Mouse (Mus musculus): ENCODE measurements around the gene Traip. TPM values are rescaled to one million over a fixed set of nuclear protein-coding genes. Genes with fewer than 3 reads are reported as not detected.

Gene Traip
- total RNA-seq (2021) (1 to 10 TPM; 2.1 to 2.5 TPM), polyA plus RNA-seq (2012; rRNA removed) (0.61 and 0.72 TPM in 2 replicates)
- long read RNA-seq: 0 reads

DNA sequence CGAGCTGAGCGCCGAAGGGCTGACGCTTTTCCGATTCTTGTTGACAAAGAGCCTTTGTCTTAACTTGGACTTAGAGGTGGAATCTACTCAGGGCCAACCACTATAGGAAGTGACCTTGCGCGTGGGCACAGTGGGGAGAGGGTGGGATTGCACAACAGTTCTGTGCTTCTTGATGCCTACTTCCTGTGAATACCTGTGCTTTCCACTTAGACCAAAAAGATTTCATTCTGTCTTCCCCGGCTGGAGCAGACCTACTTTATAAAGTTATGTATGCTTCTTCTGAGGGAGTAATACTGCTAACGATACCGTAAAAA, at the start of gene Traip:
Gene Traip (plus strand): TSS at position 215 of the 314 bp plus-strand sequence.
- no peak for DNase-seq

DNA sequence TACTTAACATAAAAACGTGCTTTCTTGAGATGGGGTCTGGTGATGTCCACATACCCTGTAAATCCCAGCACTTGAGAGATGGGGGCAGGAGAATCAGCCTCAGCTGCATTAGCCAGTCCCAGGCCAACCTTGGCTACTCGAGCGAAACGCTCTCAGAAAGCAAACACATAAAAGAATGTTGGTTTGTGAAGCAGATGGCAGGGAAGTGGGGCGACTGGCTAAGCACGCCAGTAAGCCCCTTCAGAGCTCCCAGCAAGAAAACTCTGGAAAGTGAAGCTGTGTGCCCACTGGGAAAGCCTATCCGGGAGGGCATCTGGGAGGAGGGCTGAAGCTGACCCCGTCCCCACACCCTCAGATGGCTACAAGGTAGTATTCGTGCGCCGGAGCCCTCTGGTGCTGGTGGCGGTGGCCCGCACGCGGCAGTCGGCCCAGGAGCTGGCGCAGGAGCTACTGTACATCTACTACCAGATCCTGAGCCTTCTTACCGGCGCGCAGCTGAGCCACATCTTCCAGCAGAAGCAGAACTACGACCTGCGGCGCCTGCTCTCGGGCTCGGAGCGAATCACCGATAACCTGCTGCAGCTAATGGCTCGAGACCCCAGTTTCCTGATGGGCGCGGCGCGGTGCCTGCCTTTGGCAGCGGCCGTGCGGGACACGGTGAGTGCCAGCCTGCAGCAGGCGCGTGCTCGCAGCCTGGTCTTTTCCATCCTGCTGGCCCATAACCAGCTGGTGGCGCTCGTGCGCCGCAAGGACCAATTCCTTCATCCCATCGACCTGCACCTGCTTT, 48.9 kb upstream of the Traip start:
- DNase-seq: peak; percentile 70

DNA sequence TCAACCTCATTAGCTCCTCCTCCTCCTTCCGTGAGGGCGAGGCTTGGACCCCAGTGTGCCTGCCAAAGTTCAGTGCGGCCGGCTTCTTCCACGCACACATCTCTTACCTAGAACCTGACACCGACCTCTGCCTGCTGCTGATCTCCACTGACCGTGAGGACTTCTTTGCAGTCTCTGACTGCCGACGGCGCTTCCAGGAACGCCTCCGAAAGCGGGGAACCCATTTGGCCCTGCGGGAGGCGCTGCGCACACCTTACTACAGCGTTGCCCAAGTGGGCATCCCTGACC, 48.4 kb upstream of the Traip start:
- no peak for DNase-seq

DNA sequence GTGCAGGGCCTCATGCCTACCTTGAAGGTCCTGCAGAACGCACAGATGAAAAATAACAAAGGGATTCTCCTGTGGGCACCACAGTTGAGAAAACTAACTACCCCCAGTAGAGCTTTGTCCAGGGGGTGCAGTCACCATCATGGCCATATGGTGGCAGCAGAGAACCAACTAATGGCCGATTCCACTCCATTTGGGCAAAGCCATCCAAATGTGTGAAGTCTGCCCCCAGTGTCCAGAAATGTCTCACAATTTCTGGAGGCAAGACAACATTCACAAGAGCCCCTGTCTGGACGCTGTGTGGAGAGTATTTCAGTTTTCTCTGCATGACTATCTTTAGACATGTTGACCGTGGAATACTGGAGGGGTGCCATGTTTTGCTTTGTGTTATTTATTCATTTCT, 45.2 kb upstream of the Traip start:
- peak; percentile 87 for DNase-seq

DNA sequence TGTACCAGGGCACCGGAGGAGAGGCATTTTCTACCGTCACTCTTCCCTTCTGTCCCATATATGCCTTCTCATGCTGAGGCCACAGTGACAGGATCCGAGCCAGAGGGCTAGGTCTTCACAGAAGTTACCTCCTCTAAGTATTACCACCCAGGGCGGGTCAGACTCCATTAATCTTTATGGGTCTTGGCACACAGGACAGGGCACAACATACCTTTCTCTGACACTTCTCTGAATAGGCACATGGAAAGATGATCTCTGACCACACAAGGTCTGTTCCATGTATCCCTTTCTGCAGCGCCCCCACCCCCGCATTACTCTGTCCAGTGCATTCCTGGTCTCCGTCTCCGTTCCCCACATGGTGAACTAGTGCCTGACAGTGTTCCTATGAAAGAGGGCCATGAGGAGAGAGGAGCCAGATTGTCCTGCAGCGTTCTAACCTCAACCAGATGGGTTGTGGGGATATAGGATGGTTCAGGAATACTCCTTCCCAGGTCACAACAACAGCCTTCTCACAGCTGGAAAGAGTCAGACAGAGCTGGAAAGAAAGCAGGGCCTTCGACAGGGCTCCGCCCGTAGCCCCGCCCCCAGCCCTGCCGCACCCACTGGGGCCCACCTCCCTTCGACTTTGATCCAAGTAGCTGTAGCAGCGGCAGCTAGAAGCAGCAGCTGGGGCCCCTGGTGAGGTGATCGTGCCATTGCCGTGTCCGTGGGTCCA, 43.5 kb upstream of the Traip start, which contains the start of gene Mst1r:
Gene Mst1r (plus strand): TSS at position 622 of the 715 bp plus-strand sequence.
- DNase-seq: peak; percentile 91

DNA sequence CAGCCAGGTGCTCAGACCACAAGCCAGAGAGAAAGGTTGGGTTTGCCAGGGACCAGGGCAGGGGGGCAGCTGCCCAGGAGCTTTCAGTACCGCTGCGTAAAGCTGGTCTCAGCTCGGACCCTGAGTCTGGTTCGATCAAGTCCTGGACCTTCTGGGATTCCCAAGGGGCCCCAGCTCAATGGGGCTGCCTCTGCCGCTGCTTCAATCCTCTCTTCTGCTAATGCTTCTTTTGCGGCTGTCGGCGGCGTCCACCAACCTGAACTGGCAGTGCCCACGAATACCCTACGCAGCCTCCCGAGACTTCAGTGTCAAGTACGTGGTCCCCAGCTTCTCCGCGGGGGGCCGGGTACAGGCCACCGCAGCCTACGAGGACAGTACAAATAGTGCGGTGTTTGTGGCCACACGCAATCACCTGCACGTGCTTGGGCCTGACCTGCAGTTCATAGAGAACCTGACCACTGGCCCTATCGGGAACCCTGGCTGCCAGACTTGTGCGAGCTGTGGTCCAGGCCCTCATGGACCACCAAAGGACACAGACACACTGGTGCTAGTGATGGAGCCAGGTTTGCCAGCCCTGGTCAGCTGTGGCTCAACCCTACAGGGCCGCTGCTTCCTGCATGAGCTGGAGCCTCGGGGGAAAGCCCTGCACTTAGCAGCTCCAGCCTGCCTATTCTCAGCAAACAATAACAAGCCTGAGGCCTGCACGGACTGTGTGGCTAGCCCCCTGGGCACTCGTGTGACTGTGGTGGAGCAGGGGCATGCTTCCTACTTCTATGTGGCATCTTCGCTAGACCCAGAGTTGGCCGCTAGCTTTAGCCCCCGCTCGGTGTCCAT, 42.8 kb upstream of the Traip start:
- peak; percentile 42 for DNase-seq

DNA sequence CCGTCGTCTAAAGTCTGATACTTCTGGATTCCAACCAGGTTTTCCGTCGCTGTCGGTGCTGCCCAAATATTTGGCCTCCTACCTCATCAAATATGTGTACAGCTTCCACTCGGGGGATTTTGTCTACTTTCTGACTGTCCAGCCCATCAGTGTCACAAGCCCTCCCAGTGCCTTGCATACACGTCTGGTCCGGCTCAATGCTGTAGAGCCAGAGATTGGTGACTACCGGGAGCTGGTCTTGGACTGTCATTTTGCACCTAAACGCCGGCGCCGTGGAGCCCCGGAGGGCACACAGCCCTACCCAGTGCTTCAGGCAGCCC, 42.2 kb upstream of the Traip start:
- DNase-seq: peak; percentile 38

DNA sequence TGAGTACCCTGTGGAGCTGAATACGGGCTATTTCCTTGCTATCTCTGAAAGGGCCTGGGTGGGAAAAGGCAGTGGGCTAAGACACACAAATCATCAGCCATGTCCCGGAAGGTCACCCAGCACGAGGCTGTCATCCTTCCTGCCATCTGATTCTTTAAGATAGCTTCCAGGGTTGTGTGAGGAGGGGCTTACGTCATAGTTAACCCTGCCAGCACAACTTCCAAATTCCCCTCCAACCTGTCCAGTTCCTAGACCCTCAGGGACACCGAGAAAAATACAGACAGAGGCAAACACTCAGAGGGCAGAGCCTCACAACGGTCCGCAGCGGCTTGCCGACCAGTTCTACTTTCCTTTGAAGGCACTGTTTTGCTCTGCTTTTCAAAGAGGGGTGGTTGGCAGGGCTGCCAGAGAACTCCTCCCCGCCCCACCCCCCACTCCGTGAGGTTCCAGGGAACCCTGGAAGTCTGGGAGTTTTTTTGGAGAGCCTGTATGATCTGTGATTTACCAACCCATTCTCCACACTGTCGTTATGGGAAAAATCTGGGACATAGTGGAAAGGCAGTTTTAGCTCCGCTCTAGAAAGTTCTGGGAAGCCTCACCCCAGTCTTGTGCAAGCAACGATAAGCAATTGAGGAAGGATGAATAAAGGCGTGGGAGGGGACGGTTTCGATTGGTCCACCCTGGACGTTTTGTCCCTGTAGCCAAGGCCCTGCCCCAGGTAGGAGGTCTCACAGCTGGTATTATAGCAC, 41.4 kb upstream of the Traip start:
- DNase-seq: peak; percentile 76

DNA sequence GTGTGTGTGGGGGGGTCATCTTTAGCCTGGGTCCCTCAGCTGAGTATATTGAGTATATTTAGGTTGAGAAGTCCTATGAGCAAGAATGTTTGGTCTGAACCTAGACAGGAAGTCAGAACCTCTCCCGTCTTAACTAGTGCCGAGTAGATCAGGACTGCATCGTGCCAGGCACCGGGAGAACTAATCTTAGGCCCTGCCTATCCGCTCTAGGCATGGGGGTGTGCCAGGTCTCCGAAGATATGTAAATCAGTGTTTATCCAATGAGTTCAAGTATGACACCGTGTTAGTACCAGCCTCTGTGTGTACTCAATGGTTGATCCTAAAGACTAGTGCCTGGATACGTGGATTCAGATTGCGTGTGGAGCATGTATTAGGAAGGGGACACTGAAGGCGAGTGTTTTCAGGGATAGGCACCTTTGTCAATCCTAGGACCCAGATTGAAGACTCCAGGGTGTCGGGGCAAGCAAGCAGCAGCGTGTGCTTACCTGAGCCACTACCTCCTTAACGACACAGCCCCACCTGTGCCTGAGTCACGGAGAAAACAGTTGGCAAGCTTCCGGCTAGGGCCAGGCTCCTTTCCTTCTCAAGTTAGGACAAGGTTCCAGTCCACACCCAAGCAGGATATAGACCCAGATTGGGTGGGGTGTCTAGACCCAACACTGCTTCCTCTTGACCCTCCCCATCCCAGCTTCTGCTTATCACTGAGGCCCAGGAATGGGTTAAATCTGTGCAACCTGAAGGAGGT, 39.7 kb upstream of the Traip start:
- no peak for DNase-seq

DNA sequence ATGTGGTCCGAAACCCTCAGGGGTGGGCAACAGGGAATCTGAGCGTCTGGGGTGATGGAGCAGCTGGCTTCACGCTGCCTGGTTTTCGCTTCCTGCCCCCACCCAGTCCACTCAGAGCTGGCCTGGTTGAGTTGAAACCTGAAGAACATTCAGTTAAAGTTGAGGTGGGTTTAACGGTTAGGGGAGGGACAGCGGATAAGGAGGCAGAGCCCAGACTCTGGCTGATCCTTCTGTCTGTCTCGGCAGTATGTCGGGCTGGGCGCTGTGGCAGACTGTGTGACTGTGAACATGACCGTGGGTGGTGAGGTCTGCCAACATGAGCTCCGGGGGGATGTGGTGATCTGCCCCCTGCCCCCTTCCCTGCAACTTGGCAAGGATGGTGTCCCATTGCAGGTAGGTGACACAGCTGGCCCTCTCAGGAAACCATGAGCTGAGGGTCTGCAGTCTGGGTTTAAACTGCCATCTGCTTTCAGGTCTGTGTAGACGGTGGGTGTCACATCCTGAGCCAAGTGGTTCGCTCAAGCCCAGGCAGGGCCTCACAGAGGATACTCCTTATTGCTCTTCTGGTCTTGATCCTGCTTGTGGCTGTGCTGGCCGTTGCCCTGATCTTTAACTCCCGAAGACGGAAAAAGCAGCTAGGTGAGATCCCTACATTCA, 35.0 kb upstream of the Traip start:
- DNase-seq: no peak

DNA sequence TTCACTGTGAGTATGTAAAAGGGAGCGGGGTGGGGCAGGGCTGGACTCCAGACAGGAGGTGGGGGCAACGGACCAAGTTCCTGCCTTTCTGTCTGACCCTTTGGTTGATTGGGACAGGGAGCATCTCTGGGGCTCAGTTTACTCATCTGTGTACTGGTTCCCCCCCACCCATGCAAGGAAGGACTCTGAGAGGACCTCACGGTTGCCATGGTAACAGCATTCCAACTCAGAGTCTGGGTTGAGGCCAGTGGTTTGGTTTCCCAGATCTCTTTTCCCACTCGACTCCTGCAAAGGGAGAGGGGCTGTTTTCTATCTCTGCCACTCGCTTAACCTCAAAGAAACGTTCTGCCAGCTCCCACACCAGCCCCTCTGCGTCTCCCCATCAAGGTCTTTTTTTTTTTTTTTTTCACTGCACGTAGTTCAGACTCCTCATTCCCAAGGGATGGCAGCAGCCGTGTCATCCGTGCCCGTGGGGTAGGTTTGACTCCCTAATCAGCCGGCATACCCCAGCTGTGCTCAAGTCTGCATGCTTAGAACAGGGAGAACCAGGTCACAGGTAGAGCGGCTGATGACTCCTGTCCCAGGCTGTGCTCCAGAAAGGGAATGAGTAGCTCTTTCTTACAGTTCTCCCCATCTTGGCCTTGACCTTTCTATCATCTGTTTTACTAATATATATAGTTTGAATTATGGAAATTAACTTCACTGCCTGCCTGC, 31.9 kb upstream of the Traip start:
- no peak for DNase-seq

DNA sequence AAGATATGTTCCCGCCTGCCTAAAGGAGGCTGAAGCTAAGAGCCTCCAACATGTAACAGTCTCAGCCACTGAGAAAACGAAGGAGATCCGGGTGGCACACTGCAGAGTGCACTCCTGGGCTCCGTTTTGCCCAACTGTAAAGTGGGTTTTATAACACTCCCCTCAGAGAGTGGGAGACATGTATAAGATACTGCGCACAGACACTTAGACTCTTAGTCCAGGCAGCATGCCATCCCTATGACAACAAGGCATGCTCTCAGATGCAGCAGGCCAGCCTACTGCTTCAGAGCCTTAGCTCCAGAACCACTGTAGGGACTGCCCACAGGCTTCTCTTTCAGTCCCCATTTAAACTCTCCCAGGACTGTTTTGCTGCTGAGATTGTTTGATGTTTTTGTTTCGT, 31.1 kb upstream of the Traip start:
- DNase-seq: no peak

DNA sequence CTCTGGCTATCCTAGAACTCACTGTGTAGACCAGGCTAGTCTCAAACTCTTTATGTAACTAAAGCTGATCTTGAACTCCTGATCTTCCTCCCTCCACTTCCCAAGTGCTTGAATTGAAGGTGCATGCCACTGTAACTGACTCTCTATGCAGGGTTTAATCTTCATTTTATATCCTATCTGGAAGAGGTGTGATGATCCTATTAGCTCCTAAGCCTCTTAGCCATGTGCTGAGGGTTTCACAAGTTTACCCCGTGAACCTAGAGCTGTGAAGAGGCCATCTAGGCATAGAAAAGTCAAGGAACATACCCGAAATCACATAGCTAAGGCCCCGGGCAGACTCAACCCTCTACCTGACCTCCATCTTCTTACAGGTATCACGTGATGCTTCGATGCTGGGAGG, 30.5 kb upstream of the Traip start:
- DNase-seq: no peak

DNA sequence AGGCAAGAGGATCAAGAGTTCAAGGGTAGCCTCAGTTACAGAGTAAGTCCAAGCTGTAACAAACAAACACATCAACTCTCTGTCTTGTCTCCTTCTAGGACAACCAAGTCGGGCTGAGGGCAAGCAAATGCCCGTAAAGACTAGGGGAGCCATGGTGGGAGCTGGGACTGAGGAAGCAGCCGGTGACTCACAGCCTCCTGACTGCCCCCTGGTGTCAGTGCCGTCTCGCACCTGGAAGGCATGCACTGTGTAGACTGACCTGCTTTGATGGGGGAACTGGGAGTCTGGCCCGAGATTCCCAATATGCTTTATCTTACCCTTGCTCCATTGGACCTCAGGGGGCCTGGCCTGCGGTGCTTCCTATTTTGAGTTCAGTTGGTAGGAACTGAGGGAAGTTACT, 26.9 kb upstream of the Traip start:
- peak; percentile 45 for DNase-seq

DNA sequence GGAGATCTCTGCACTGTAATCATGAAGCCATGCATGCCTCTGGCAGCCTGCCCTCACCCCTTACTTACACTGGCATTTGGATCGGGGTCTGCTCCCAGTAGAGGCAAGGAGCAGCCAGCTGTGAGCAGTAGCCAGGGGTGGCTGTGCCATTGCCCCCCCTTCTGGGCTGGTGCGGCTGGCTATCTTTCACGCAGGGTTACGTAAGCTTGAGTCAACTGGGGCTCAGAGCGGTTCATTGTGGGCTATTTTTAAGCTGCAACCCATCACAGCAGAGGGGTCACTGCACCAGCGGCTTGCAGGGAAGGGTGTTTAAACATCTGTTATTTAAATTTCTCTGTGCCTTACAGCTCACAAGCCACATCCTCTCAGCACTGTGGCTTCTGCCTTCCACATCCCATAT, 26.0 kb upstream of the Traip start:
- no peak for DNase-seq

DNA sequence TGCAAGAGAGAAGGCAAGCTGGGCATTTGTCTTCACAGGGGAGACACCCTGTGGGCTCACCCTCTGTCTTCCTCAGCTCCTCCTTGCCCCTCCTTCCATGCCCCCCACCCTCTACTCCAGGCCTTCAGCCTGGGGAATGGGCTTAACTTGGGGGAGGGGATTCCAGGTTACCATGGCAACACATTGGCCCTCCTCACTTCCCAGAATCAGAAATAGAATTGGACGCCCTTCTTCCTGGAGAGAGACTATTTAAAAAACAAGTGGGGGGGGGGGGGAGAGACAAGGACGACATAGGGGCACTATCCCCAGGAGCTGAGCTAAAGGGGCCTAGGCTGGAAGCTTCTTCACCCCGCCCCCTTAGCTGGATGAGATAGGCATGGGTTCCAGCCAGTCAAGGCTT, 24.7 kb upstream of the Traip start:
- no peak for DNase-seq

DNA sequence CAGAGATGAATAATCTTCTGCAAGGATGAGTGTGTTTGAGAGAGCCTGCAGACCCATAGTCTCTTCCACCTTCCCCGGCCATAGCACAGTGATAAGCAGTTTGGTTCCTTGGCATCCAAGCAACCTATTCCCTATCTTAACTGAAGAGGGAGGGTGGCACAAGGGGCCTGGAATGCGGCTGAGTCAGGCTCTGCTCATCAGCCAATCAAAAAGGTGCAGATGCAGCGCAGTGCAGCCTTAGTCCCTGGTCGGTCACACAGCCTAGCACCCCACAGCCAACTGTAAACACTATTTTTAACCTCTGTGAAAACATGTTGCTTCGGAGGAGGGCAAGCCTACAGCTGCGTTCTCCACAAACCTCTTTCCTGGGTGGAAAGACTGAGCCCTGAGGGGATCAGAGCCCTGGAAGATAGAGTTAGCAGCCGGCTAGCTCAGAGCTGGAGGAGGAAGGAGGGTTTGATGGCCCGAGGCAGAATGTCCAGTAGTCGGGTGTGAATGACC, 23.0 kb upstream of the Traip start:
- DNase-seq: no peak

DNA sequence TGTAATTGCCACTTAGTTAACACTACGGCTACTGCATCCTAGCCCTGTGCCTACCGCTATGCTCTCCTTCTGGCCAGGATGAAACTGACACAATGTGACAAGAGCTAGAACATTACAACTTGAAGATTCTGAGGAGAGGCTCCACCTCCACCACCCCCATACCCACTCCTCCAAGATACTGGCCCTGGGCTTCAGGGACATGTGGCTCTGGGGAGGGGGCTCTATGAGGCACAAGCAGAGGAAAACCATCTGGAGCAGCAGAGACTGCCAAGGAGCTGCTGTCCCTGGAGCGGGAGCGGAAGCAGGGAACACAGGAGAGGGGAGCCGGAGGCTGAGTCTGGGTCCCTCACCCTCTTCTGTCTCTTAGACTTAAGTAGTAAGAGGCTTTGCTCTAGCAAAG, 22.2 kb upstream of the Traip start:
- DNase-seq: no peak

DNA sequence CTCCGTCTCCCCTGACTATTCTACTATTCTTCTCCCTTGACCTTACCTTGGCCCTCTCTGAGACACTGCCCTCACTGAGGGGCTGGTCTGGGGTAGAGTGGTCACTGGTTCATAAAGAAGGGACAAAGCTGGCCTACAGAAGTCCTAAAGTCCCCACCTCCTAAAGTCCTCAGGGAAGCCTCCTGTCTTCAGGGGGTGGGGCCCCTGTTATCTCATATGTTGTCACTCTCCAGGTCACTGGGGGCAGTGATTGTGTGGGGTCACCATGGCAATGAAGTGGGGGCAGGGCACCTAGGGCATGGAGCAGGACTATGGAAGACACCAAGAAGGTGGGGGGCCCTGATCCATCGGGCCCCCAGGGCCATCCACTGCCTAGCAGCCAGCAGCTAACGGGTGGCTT, 21.8 kb upstream of the Traip start, which contains the start of gene Actl11:
Gene Actl11 (plus strand): TSS at position 301 of the 400 bp plus-strand sequence.
- DNase-seq: no peak

DNA sequence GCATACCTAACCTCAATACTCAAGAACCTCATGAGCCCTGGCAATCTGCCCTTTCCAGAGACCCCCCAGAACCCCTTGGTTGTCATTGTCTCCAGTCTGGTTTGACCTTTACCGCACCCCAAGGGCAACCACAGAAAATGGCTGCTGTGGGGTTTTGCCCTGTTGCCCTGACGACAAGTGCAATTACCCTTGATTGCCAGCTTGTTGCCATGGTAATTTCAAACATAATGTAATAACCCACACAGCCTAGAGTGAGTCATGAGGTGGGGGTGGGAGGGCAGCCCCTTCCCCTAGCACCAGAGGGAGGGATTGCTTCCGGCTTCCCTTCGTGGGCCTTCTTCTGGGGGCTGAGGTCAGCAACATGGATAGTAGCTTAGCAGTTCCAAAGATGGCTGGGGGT, 17.7 kb upstream of the Traip start:
- no peak for DNase-seq

Data from adrenal gland, adult 2 months (tissue).